Mouse (Mus musculus) erythroblast, adult 5-6 weeks (primary cell): Measurements from ENCODE around the gene Pla2r1. TPM values are rescaled to one million over a fixed set of nuclear protein-coding genes. Genes with fewer than 3 reads are reported as not detected.

Experiments used
- ATAC-seq: replicated peaks from 2 replicates; pipeline ENCODE4 v1.8.0; 2016; ENCODE audit warnings: moderate number of reproducible peaks, mild to moderate bottlenecking, moderate TSS enrichment, inconsistent platforms; ENCODE audit not compliant: poor library complexity, low FRiP score, severe bottlenecking
- total RNA-seq, 2 experiments: library from RNA; stranded (forward) in 1 of 2; stranded (reverse) in 1 of 2; fragments of 150-400 nt in 1 of 2; fragments of 200-764, 138-1000 nt in 1 of 2; gene quantifications; 2 replicates each; pipeline versions ENCODE4 v1.2.3 to v1.2.4; 2015 to 2017; ENCODE audit warnings: low replicate concordance in 2 of 2

Gene Pla2r1
- total RNA-seq, 2 experiments from 2014 or later, result 0.17 TPM; not detected in 1

GRCm38 (mm10) chr2:60505145-60505544 is 48.0 kb downstream of the Pla2r1 start:
- ATAC-seq, result no peak

DNA sequence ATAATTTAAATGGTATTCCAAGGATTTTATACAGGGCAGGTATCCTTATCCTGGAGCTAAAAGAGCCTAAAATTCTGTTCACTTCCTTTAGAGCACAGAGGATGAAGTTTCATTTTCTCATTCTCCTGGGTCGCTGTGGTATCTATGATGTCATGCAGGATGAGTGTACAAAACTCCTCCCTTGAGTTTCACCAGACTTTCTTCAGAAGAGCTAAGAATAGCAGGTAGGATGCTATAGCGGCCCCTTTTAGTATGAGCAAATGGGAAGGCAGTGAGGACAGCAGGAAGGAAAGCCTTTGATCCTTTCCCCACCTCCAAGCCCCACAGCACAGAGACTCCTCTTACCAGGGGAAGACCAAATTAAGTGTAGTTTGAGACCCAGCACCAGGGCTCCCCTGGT is 48.4 kb downstream of the Pla2r1 start:
- ATAC-seq, result no peak

- no peak for ATAC-seq
Observed at GRCm38 (mm10) chr2:60503991-60504390, 49.1 kb downstream of the Pla2r1 start.

DNA sequence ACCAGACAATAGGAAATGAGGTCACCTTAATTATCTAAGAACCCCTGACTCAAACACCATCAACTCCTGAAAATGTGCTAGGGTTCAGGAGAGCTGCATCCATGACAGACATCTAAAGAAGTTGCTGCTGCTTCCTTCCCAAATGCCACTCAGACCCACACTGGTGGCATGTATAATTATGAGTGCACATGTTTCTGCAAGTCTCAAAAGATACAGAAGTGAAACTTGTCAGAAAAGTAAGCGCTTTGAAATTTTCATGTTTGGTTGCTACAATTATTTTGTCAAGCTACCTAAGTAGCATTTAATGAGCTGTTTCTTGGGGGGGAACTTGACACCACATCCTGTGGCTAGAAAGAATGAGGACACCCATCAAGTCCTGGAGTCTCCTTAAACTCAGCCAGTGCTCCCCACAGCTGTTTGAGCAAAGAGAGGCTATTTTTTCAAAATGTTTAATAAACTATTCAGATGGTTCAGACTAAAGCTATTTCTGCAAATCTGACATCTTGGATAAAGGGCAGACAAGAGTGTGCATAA is 52.5 kb downstream of the Pla2r1 start:
- no peak for ATAC-seq

DNA sequence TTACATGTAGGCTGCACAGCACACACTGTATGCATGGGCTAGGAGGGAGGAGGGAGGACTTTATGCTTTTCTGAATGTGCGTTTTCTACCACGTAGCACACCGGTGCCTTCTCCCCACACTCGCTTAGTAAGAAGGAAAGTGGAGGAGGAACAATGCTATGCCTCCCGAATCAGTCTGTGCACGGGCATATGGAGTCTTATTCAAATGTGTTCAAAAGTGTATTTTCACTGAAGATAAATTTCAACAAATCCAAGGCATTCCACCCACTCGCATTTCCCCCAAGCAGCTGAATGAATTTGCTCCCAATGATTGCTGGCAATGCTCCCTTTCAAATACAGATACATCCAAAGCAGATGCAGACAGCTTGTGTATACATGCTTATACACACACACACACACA is 73.2 kb downstream of the Pla2r1 start:
- no peak for ATAC-seq

- no peak for ATAC-seq
Observed at GRCm38 (mm10) chr2:60478778-60479177, 74.3 kb downstream of the Pla2r1 start.

DNA sequence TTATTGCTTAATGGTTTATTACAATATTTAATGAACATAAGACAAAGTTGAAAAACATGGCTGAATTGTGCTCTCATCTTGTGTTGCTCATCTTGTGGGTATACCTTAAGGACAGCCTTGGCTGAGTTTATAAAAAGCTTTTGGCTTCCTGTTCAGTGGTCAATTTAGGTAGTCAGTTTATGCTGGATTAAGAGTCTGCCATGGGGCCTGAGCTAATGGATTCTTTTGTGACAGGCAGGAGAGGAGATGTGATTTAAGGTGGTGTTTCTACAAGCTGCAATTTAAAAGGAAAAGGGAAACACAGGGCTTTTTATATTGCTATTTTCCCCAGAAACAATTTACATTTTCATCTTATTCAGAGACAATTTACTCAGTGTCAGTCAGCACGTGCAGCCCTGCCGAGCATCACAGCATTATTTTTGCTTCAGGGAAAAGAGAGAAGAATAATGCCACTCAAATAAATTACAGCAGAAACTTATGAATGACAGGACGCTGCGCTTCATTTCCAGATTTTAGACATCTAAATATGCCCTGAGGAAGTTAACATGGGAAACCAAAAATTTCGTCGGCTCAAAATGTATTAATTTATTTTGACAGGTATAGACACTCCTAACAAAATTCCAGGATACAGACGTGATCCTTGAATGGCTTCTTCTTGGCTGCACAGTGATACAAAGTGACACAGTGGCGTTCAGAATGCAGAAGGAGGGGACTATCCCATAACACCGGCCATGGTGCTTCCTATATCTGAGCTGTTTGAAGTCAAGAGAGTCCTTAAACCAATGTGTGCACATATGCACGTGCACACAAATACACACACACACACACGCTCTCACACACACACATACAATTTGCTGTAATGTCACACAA is 84.0 kb downstream of the Pla2r1 start:
- ATAC-seq, result no peak

DNA sequence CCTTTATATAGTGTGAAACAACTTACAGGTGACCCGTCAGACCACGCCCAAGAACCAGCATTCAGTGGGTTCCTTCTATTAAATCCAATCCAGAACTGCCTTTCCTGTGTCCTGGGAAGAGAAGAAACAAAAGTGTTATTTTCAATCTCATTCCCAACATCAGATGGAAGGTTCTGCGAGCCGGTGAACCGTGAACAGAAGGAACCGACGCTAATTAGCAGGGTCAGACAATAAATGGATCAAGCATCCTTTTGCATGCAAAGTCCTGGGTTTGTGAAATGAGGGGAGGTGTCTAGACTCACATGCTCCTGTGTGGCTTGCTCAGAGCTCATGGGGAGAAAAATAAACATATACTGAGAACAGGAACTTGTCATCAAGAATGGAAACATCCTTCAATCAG is 100.7 kb downstream of the Pla2r1 start:
- ATAC-seq, result no peak

- no peak for ATAC-seq
Observed at GRCm38 (mm10) chr2:60451119-60451773, 101.9 kb downstream of the Pla2r1 start.

DNA sequence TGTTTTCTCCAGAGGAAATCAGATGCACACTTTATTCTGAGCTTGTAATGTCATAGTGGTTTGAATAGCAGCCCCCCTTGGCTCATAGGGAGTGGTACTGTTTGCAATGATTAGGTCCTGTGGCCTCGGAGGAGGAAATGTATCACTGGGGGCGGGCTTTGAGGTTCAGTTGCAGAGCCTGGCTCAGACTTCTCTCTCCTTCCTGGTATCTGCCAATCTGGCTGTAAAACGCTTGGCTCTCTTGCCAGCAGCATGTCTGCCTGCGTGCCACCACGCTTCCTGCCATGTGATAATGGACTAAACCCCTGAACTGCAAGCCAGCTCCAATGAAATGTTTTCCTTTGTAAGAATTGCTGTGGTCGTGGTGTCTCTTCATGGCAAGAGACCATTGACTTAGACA is 103.4 kb downstream of the Pla2r1 start:
- ATAC-seq, result no peak

DNA sequence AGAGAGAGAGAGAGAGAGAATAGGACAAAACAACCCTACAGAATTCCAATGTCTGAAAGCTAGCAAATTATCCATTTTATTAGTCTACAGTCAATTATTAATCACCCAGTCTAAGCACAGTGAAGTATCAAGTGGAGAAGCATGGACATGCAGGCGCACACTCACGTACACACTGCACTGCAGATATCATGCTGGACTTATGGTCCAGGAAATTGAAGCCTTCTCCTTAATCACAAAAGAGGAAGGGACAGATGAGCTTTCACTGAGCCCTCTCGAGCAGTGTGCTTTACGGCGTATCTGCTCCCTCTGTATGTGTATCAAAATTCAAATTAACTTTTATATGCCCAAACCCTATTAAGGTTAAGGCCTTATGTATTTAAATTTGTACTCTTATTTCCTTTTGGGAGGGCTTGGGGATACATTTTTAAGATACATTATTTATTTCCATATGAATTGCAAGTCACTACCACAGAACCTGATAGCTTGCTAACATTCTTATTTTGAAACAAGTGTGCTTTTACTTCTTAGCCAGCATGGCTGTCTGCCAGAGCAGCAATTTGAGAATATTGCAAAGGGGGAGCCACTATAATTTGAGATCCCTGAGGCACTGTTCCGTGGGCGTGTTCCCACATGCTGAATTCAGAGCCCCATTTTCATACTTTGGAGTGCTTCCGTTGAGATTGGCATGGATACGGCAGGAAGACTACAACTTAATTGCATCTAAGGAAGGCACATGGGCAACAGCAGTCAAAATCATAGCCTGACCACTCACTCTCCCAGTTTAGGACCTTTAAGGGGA is 108.2 kb downstream of the Pla2r1 start:
- no peak for ATAC-seq

DNA sequence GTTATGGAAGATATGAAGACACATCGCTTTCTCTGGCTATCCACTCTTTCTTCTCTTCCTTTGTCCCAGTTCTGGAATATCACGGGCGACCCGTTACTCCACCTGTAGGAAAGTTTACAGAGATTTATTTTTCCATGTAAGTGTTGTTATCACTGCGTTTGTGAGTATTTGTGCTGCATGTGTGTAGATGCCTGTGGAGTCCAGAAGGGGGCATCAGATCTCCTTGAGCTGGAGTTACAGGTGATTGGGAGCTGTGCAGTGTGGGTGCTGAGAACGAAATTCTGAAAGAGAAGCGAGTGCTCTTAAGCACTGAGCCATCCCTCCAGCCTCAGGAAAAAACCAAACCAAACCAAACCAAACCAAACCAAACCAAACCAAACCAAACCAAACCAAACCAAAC is 109.8 kb downstream of the Pla2r1 start:
- no peak for ATAC-seq

DNA sequence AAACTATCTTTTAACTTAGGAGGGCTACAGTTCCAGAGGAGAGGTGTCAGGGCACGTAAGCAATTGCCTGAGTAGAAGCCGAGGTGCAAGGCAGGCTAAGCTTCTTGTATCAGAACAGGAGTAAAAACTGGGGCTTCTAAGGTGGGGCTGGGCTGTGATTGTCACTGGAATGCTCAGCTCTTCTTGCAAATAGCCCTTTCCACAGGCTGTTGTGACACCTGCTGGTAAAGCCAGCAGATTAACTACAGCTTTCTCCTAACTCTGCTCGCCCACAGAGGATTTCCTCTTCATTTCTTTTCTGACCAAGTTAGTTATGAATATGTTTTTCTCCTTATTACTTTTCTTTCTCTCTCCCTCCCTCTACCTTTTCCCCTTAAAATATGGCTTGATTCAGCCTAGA is 111.2 kb downstream of the Pla2r1 start:
- no peak for ATAC-seq

GRCm38 (mm10) chr2:60436802-60437201 is 116.3 kb downstream of the Pla2r1 start:
- ATAC-seq, result no peak

- ATAC-seq, result no peak
Observed at GRCm38 (mm10) chr2:60430315-60431021, 122.6 kb downstream of the Pla2r1 start.

GRCm38 (mm10) chr2:60418075-60418474 is 135.0 kb downstream of the Pla2r1 start:
- peak; percentile 72; the same call in 1 of the 2 replicates for ATAC-seq

- ATAC-seq, result no peak
Observed at GRCm38 (mm10) chr2:60414334-60414733, 138.8 kb downstream of the Pla2r1 start.

DNA sequence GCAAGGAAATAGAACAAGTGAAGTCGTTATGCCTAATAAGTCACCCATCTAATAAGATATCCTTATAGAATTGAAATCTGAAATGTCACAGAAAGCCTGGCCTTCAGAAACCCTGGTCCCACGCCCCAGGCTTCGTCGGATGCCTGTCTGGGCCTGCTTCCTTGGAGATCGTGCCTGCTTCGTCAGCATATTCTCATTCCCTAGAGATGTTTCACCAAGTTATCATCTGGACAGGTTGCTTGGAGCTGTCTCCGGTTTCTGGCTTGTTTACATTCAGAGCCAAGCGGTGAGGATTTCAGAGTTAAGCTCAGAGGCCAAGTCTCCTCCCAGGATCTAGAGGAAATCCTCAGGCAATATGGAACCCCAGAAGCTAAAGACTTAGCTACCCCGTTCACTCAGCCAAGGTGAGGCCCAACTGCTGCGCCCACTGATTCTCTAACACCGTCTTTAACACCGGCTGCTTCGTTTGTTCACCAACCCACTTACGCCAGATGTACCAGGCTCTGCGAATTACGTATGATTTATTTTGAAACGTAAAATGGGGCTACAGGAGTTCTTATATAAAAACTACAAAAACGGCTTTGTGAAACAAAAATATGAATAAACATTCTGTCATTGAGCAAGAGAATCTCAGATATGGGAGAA is 140.0 kb downstream of the Pla2r1 start:
- no peak for ATAC-seq

DNA sequence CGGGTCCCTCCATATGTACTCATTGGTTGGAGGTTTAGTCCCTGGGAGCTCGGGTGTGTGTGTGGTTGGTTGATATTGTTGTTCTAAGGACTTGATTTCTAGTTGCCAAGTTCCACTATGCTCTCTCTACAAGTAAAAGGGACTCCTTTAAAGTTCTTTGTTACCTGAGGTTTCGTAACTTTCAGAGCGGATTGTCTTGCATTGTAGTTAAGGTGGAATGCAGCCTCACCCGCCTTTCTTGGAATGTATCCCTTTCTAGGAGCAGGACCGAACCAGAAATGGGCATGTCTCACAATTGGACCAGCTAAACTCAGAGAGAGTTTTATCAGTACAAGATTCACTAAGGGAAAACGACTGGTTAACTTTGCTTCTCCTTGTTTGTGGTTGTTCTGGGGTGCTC is 141.9 kb downstream of the Pla2r1 start:
- ATAC-seq, result no peak
